Mouse (Mus musculus): ENCODE results near the gene Rbmy. TPM values are rescaled to one million over a fixed set of nuclear protein-coding genes. Genes with fewer than 3 reads are reported as not detected.
"Not testable (repeated sequence)": the region's sequence is repeated elsewhere in the genome, so short reads cannot be mapped to it uniquely, and the experiment has no call there.

Gene Rbmy
- not detected in 2 replicates for polyA plus RNA-seq (2015; fragmentation: Nextera tagmentation; extraction: Ambion mirVana)

GRCm38 (mm10) chrY:2830380-2830779, at the start of gene Rbmy, which contains the start of gene Gm10256:
Gene Rbmy (plus strand): TSS chrY:2830680.
Gene Gm10256 (plus strand): TSS chrY:2830699.
- H3K27ac ChIP-seq; H3K9me3 ChIP-seq (replicated peaks); H3K27me3 ChIP-seq; H3K36me3 ChIP-seq; H3K4me2 ChIP-seq; H3K9ac ChIP-seq; DNase-seq; ATAC-seq (ENCODE audit: low read depth); H3K4me1 ChIP-seq (replicated peaks); H3K4me3 ChIP-seq (replicated peaks): not testable (repeated sequence)
- WGBS (ENCODE audit: insufficient replicate concordance): no CpG with 5 or more reads among the region's 9 CpGs

- H3K4me3 ChIP-seq (replicated peaks); H3K36me3 ChIP-seq; H3K27ac ChIP-seq; H3K9ac ChIP-seq; ATAC-seq (ENCODE audit: low read depth); H3K4me1 ChIP-seq (replicated peaks); H3K27me3 ChIP-seq; DNase-seq; H3K4me2 ChIP-seq; H3K9me3 ChIP-seq (replicated peaks): not testable (repeated sequence)
- no CpG with 5 or more reads among the region's 8 CpGs for WGBS (ENCODE audit: insufficient replicate concordance)
Measured at GRCm38 (mm10) chrY:2796105-2796504, 34.4 kb upstream of the Rbmy start, which contains the start of gene Gm4064. Gene Gm4064 (minus strand): TSS chrY:2796205.

Other genes with a start within 250 kb of the Rbmy start
- gene H2al2c, start 231.6 kb upstream of the Rbmy start, polyA plus RNA-seq (2015; fragmentation: Nextera tagmentation; extraction: Ambion mirVana): not detected in 2 replicates
- not detected in 2 replicates for gene Sry, start 167.0 kb upstream of the Rbmy start, polyA plus RNA-seq (2015; fragmentation: Nextera tagmentation; extraction: Ambion mirVana)
- gene H2al2b, start 110.0 kb upstream of the Rbmy start, polyA plus RNA-seq (2015; fragmentation: Nextera tagmentation; extraction: Ambion mirVana): not detected in 2 replicates
- not detected in 2 replicates for gene Gm4064, start 34.5 kb upstream of the Rbmy start, polyA plus RNA-seq (2015; fragmentation: Nextera tagmentation; extraction: Ambion mirVana)
- not detected in 2 replicates for gene Gm10256, start within 50 bp of the Rbmy start, polyA plus RNA-seq (2015; fragmentation: Nextera tagmentation; extraction: Ambion mirVana)
- gene Gm10352, start 70.3 kb downstream of the Rbmy start, polyA plus RNA-seq (2015; fragmentation: Nextera tagmentation; extraction: Ambion mirVana): not detected in 2 replicates
- not detected in 2 replicates for gene Gm29289, start 101.9 kb downstream of the Rbmy start, polyA plus RNA-seq (2015; fragmentation: Nextera tagmentation; extraction: Ambion mirVana)